Mouse (Mus musculus): ENCODE measurements around the gene Zfp46. TPM values are rescaled to one million over a fixed set of nuclear protein-coding genes. Genes with fewer than 3 reads are reported as not detected.
A peak's percentile ranks its signal among the peaks of the same experiment; 100 is the strongest.

The Zfp46 gene
- polyA plus RNA-seq, 1 experiment, result 6.8 TPM

- under 1% methylated on average over 11 of the region's 11 CpGs for WGBS
- DNase-seq (ENCODE audit: low read depth, low spot score), result peak; percentile 59
Observed at GRCm38 (mm10) chr4:136309780-136310179, 25.3 kb downstream of the Zfp46 start.

- peak; percentile 86 for DNase-seq (ENCODE audit: low read depth, low spot score)
- WGBS, result under 1% methylated on average over 65 of the region's 65 CpGs
Observed at GRCm38 (mm10) chr4:136310229-136311041, 26.0 kb downstream of the Zfp46 start, which contains the start of gene Hnrnpr. Gene Hnrnpr, plus strand, starts transcription at chr4:136310942.

- under 1% methylated on average over 79 of the region's 81 CpGs for WGBS
- peak; percentile 54 for DNase-seq (ENCODE audit: low read depth, low spot score)
Observed at GRCm38 (mm10) chr4:136311042-136311999, 26.8 kb downstream of the Zfp46 start.

GRCm38 (mm10) chr4:136312616-136313015 lies 28.1 kb downstream of the Zfp46 start:
- 5% methylated on average over 4 of the region's 4 CpGs for WGBS
- DNase-seq (ENCODE audit: low read depth, low spot score), result no peak

GRCm38 (mm10) chr4:136317667-136318066 lies 33.2 kb downstream of the Zfp46 start:
- 92% methylated on average over 4 of the region's 4 CpGs for WGBS

GRCm38 (mm10) chr4:136320016-136320415 lies 35.5 kb downstream of the Zfp46 start:
- 58% methylated on average over 4 of the region's 4 CpGs for WGBS
- no peak for DNase-seq (ENCODE audit: low read depth, low spot score)

More at GRCm38 (mm10) chr4:136317667-136318066, 33.2 kb downstream of the Zfp46 start:
- DNase-seq (ENCODE audit: low read depth, low spot score), result no peak

GRCm38 (mm10) chr4:136324226-136324625 lies 39.7 kb downstream of the Zfp46 start:
- WGBS, result 16% methylated on average over 2 of the region's 2 CpGs
- no peak for DNase-seq (ENCODE audit: low read depth, low spot score)

GRCm38 (mm10) chr4:136327238-136327637 lies 42.8 kb downstream of the Zfp46 start:
- 73% methylated on average over 5 of the region's 5 CpGs for WGBS
- DNase-seq (ENCODE audit: low read depth, low spot score), result no peak

- no peak for DNase-seq (ENCODE audit: low read depth, low spot score)
Observed at GRCm38 (mm10) chr4:136328115-136328514, 43.6 kb downstream of the Zfp46 start.

- no peak for DNase-seq (ENCODE audit: low read depth, low spot score)
- 94% methylated on average over 3 of the region's 3 CpGs for WGBS
Observed at GRCm38 (mm10) chr4:136331709-136332108, 47.2 kb downstream of the Zfp46 start.

- no peak for DNase-seq (ENCODE audit: low read depth, low spot score)
- WGBS, result 74% methylated on average over 3 of the region's 3 CpGs
Observed at GRCm38 (mm10) chr4:136333191-136333590, 48.7 kb downstream of the Zfp46 start.

- WGBS, result 62% methylated on average over 2 of the region's 2 CpGs
- no peak for DNase-seq (ENCODE audit: low read depth, low spot score)
Observed at GRCm38 (mm10) chr4:136335065-136335464, 50.6 kb downstream of the Zfp46 start.

- 80% methylated on average over 4 of the region's 4 CpGs for WGBS
- no peak for DNase-seq (ENCODE audit: low read depth, low spot score)
Observed at GRCm38 (mm10) chr4:136337129-136337528, 52.6 kb downstream of the Zfp46 start.

Other genes starting within 250 kb of the Zfp46 start
- 386 and 417 TPM in 2 replicates for gene Rpl11, start 231.3 kb upstream of the Zfp46 start, polyA plus RNA-seq (2012; rRNA removed)
- gene Id3, start 141.2 kb upstream of the Zfp46 start, polyA plus RNA-seq (2012; rRNA removed), result 242 and 265 TPM in 2 replicates
- 15.9 and 21.0 TPM in 2 replicates for gene E2f2, start 112.3 kb upstream of the Zfp46 start, polyA plus RNA-seq (2012; rRNA removed)
- 2.3 and 2.4 TPM in 2 replicates for gene Asap3, start 78.3 kb upstream of the Zfp46 start, polyA plus RNA-seq (2012; rRNA removed)
- gene Tcea3, start 37.0 kb upstream of the Zfp46 start, polyA plus RNA-seq (2012; rRNA removed), result 15.3 and 18.2 TPM in 2 replicates
- gene Hnrnpr, start 26.3 kb downstream of the Zfp46 start, polyA plus RNA-seq (2012; rRNA removed), result 7.8 and 9.1 TPM in 2 replicates
- gene Htr1d, start 138.8 kb downstream of the Zfp46 start, polyA plus RNA-seq (2012; rRNA removed), result 0.05 and 0.16 TPM in 2 replicates
- 0.46 and 0.82 TPM in 2 replicates for gene 6030445D17Rik, start 177.6 kb downstream of the Zfp46 start, polyA plus RNA-seq (2012; rRNA removed)
- 18.1 and 27.4 TPM in 2 replicates for gene Luzp1, start 185.1 kb downstream of the Zfp46 start, polyA plus RNA-seq (2012; rRNA removed)

Data from large intestine, adult 2 months (tissue).